Mouse (Mus musculus) ovary, postnatal 14 days (tissue): Measurements from ENCODE around the gene Slc26a8.

Source experiments
- DNase-seq: peaks from one replicate; pipeline ENCODE4 v3.0.0; 2022; ENCODE audit warnings: low spot score

Gene Slc26a8

GRCm38 (mm10) chr17:28640113-28640512 is 49.9 kb downstream of the Slc26a8 start:
- DNase-seq: no peak

- peak; percentile 13 for DNase-seq
Measured at GRCm38 (mm10) chr17:28637711-28638690, 52.0 kb downstream of the Slc26a8 start.

- no peak for DNase-seq
Measured at GRCm38 (mm10) chr17:28635842-28636241, 54.2 kb downstream of the Slc26a8 start.

GRCm38 (mm10) chr17:28629125-28629524 is 60.9 kb downstream of the Slc26a8 start:
- DNase-seq: no peak

- no peak for DNase-seq
Measured at GRCm38 (mm10) chr17:28628248-28629124, 61.5 kb downstream of the Slc26a8 start.

GRCm38 (mm10) chr17:28626937-28627336 is 63.1 kb downstream of the Slc26a8 start:
- DNase-seq: no peak

- no peak for DNase-seq
Measured at GRCm38 (mm10) chr17:28625327-28625726, 64.7 kb downstream of the Slc26a8 start.

GRCm38 (mm10) chr17:28624841-28625240 is 65.2 kb downstream of the Slc26a8 start:
- DNase-seq: no peak

- DNase-seq: peak; percentile 80
Measured at GRCm38 (mm10) chr17:28622300-28622759, 67.7 kb downstream of the Slc26a8 start, which contains the start of gene Srpk1. TSS of gene Srpk1 (minus strand) at chr17:28622709.

GRCm38 (mm10) chr17:28621381-28622299 is 68.4 kb downstream of the Slc26a8 start:
- DNase-seq: peak; percentile 29

- DNase-seq: no peak
Measured at GRCm38 (mm10) chr17:28618775-28619174, 71.3 kb downstream of the Slc26a8 start.

GRCm38 (mm10) chr17:28618124-28618523 is 71.9 kb downstream of the Slc26a8 start:
- DNase-seq: no peak

GRCm38 (mm10) chr17:28617636-28618035 is 72.4 kb downstream of the Slc26a8 start:
- DNase-seq: no peak

- DNase-seq: no peak
Measured at GRCm38 (mm10) chr17:28615332-28615731, 74.7 kb downstream of the Slc26a8 start.

- DNase-seq: no peak
Measured at GRCm38 (mm10) chr17:28613096-28613495, 76.9 kb downstream of the Slc26a8 start.

- DNase-seq: no peak
Measured at GRCm38 (mm10) chr17:28612603-28613002, 77.4 kb downstream of the Slc26a8 start.

- no peak for DNase-seq
Measured at GRCm38 (mm10) chr17:28609543-28609942, 80.5 kb downstream of the Slc26a8 start.

GRCm38 (mm10) chr17:28601557-28602250 is 88.3 kb downstream of the Slc26a8 start:
- DNase-seq: no peak

- no peak for DNase-seq
Measured at GRCm38 (mm10) chr17:28600780-28601179, 89.3 kb downstream of the Slc26a8 start.

GRCm38 (mm10) chr17:28593965-28594364 is 96.1 kb downstream of the Slc26a8 start:
- DNase-seq: no peak

- peak; percentile 56 for DNase-seq
Measured at GRCm38 (mm10) chr17:28592998-28593397, 97.0 kb downstream of the Slc26a8 start.
